Mouse (Mus musculus): ENCODE data around the gene Doc2a. TPM values are rescaled to one million over a fixed set of nuclear protein-coding genes. Genes with fewer than 3 reads are reported as not detected.
A peak's percentile ranks its signal among the peaks of the same experiment; 100 is the strongest.

Doc2a gene
- polyA plus RNA-seq, 1 experiment = not detected

GRCm38 (mm10) chr7:126815726-126816222 lies 31.4 kb upstream of the Doc2a start:
- Histone ChIP-seq H3K4me1 (ENCODE audit: control insufficient read depth, insufficient read depth, insufficient read length, low read length) (no peaks in the 10 kb centered on the region), H3K36me3 (ENCODE audit: control insufficient read depth, insufficient read depth, low read length) (no peaks in the 10 kb centered on the region), H3K27me3 (ENCODE audit: control insufficient read depth, insufficient read depth, low read length) (no peaks in the 10 kb centered on the region), H3K4me3 (ENCODE audit: low read depth, low read length) (no peak overlapping the region), H3K27ac (ENCODE audit: insufficient read depth, low read depth, low read length) (no peak overlapping the region)
- TF ChIP-seq POLR2A (IDR thresholded peaks at IDR 0.05; ENCODE audit: low read depth, low read length) = no peak
- TF ChIP-seq CTCF (IDR thresholded peaks at IDR 0.05; ENCODE audit: extremely low read depth, insufficient read length, insufficient replicate concordance, low read depth, low read length) = no peak
- WGBS = 51% methylated on average over 8 of the region's 8 CpGs

GRCm38 (mm10) chr7:126816494-126816893 lies 30.7 kb upstream of the Doc2a start:
- WGBS = 69% methylated on average over 8 of the region's 8 CpGs

GRCm38 (mm10) chr7:126817595-126817994 lies 29.6 kb upstream of the Doc2a start:
- Histone ChIP-seq H3K27me3 (ENCODE audit: control insufficient read depth, insufficient read depth, low read length) (peaks cover 2% of the 10 kb centered on the region; the same call in 1 of the 2 replicates), H3K4me3 (ENCODE audit: low read depth, low read length) (no peak overlapping the region), H3K27ac (ENCODE audit: insufficient read depth, low read depth, low read length) (no peak overlapping the region), H3K36me3 (ENCODE audit: control insufficient read depth, insufficient read depth, low read length) (no peaks in the 10 kb centered on the region), H3K4me1 (ENCODE audit: control insufficient read depth, insufficient read depth, insufficient read length, low read length) (no peaks in the 10 kb centered on the region)
- TF ChIP-seq CTCF (IDR thresholded peaks at IDR 0.05; ENCODE audit: extremely low read depth, insufficient read length, insufficient replicate concordance, low read depth, low read length) = no peak
- TF ChIP-seq POLR2A (IDR thresholded peaks at IDR 0.05; ENCODE audit: low read depth, low read length) = no peak
- 80% methylated on average over 7 of the region's 7 CpGs for WGBS

More at GRCm38 (mm10) chr7:126816494-126816893, 30.7 kb upstream of the Doc2a start:
- no peak overlapping the region for H3K4me3 ChIP-seq (ENCODE audit: low read depth, low read length)
- TF ChIP-seq POLR2A (IDR thresholded peaks at IDR 0.05; ENCODE audit: low read depth, low read length) (no peak), CTCF (IDR thresholded peaks at IDR 0.05; ENCODE audit: extremely low read depth, insufficient read length, insufficient replicate concordance, low read depth, low read length) (no peak)
- no peaks in the 10 kb centered on the region for H3K27me3 ChIP-seq (ENCODE audit: control insufficient read depth, insufficient read depth, low read length)
- no peak overlapping the region for H3K27ac ChIP-seq (ENCODE audit: insufficient read depth, low read depth, low read length)
- no peaks in the 10 kb centered on the region for H3K4me1 ChIP-seq (ENCODE audit: control insufficient read depth, insufficient read depth, insufficient read length, low read length)
- H3K36me3 ChIP-seq (ENCODE audit: control insufficient read depth, insufficient read depth, low read length) = no peaks in the 10 kb centered on the region

GRCm38 (mm10) chr7:126818818-126819217 lies 28.4 kb upstream of the Doc2a start:
- Histone ChIP-seq H3K27me3 (ENCODE audit: control insufficient read depth, insufficient read depth, low read length) (peaks cover 13% of the 10 kb centered on the region), H3K27ac (ENCODE audit: insufficient read depth, low read depth, low read length) (no peak overlapping the region), H3K4me1 (ENCODE audit: control insufficient read depth, insufficient read depth, insufficient read length, low read length) (no peaks in the 10 kb centered on the region; the same call in 1 of the 2 replicates), H3K4me3 (ENCODE audit: low read depth, low read length) (no peak overlapping the region), H3K36me3 (ENCODE audit: control insufficient read depth, insufficient read depth, low read length) (no peaks in the 10 kb centered on the region)
- TF ChIP-seq POLR2A (IDR thresholded peaks at IDR 0.05; ENCODE audit: low read depth, low read length) = no peak
- TF ChIP-seq CTCF (IDR thresholded peaks at IDR 0.05; ENCODE audit: extremely low read depth, insufficient read length, insufficient replicate concordance, low read depth, low read length) = no peak
- WGBS = 29% methylated on average over 1 of the region's 1 CpGs

- Histone ChIP-seq H3K27me3 (ENCODE audit: control insufficient read depth, insufficient read depth, low read length) (peaks cover 25% of the 10 kb centered on the region), H3K36me3 (ENCODE audit: control insufficient read depth, insufficient read depth, low read length) (no peaks in the 10 kb centered on the region), H3K4me3 (ENCODE audit: low read depth, low read length) (no peak overlapping the region), H3K4me1 (ENCODE audit: control insufficient read depth, insufficient read depth, insufficient read length, low read length) (no peaks in the 10 kb centered on the region; the same call in 1 of the 2 replicates), H3K27ac (ENCODE audit: insufficient read depth, low read depth, low read length) (no peak overlapping the region)
- TF ChIP-seq POLR2A (IDR thresholded peaks at IDR 0.05; ENCODE audit: low read depth, low read length) = no peak
- peak; percentile 97; the same call in 1 of the 2 replicates for TF ChIP-seq CTCF (IDR thresholded peaks at IDR 0.05; ENCODE audit: extremely low read depth, insufficient read length, insufficient replicate concordance, low read depth, low read length)
- 25% methylated on average over 7 of the region's 7 CpGs for WGBS
Observed at GRCm38 (mm10) chr7:126821835-126822511, 25.2 kb upstream of the Doc2a start.

GRCm38 (mm10) chr7:126822741-126823140 lies 24.5 kb upstream of the Doc2a start:
- Histone ChIP-seq H3K4me1 (ENCODE audit: control insufficient read depth, insufficient read depth, insufficient read length, low read length) (no peaks in the 10 kb centered on the region; the same call in 1 of the 2 replicates), H3K27ac (ENCODE audit: insufficient read depth, low read depth, low read length) (0 out of 2 replicates have a peak overlapping the region, but pooled peaks have one; percentile 3), H3K4me3 (ENCODE audit: low read depth, low read length) (no peak overlapping the region; the same call in 1 of the 2 replicates), H3K36me3 (ENCODE audit: control insufficient read depth, insufficient read depth, low read length) (no peaks in the 10 kb centered on the region), H3K27me3 (ENCODE audit: control insufficient read depth, insufficient read depth, low read length) (peaks cover 25% of the 10 kb centered on the region)
- WGBS = 43% methylated on average over 9 of the region's 9 CpGs
- TF ChIP-seq POLR2A (IDR thresholded peaks at IDR 0.05; ENCODE audit: low read depth, low read length) (no peak), CTCF (IDR thresholded peaks at IDR 0.05; ENCODE audit: extremely low read depth, insufficient read length, insufficient replicate concordance, low read depth, low read length) (no peak)

GRCm38 (mm10) chr7:126823202-126823711 lies 24.0 kb upstream of the Doc2a start:
- 6% methylated on average over 17 of the region's 19 CpGs for WGBS
- Histone ChIP-seq H3K36me3 (ENCODE audit: control insufficient read depth, insufficient read depth, low read length) (no peaks in the 10 kb centered on the region), H3K4me3 (ENCODE audit: low read depth, low read length) (peak overlapping the region; percentile 36; the same call in 1 of the 2 replicates), H3K4me1 (ENCODE audit: control insufficient read depth, insufficient read depth, insufficient read length, low read length) (no peaks in the 10 kb centered on the region; the same call in 1 of the 2 replicates), H3K27ac (ENCODE audit: insufficient read depth, low read depth, low read length) (no peak overlapping the region), H3K27me3 (ENCODE audit: control insufficient read depth, insufficient read depth, low read length) (peaks cover 25% of the 10 kb centered on the region)
- no peak for TF ChIP-seq CTCF (IDR thresholded peaks at IDR 0.05; ENCODE audit: extremely low read depth, insufficient read length, insufficient replicate concordance, low read depth, low read length)
- TF ChIP-seq POLR2A (IDR thresholded peaks at IDR 0.05; ENCODE audit: low read depth, low read length) = no peak

Measured in small intestine, adult 2 months (tissue).